Mouse (Mus musculus): ENCODE results near the gene Rccd1.

- TF ChIP-seq CTCF (conservative IDR thresholded peaks at IDR 0.05; ENCODE audit: low read length) (no peak), NANOG (IDR thresholded peaks at IDR 0.05; ENCODE audit: borderline replicate concordance, low read length) (no peak), POU5F1 (IDR thresholded peaks at IDR 0.05; ENCODE audit: borderline replicate concordance, low read length) (no peak)
These were observed 10.6 kb upstream of the Rccd1 start for GRCm38 (mm10) chr7:80334848-80335247.

Data from E14TG2a.4 (cell line).